Mouse (Mus musculus) forebrain, postnatal 0 days (tissue): ENCODE measurements around the gene Zfp598. TPM values are rescaled to one million over a fixed set of nuclear protein-coding genes. Genes with fewer than 3 reads are reported as not detected.

Experiments used
- ATAC-seq: fragments of 200-750 bp; cut with Nextera tagmentation; 2 replicates; pipeline ENCODE4 v1.8.0; 2017; ENCODE audit warnings: mild to moderate bottlenecking, moderate library complexity
- DNase-seq: peaks from one replicate; pipeline ENCODE4 v3.0.0-alpha.2; 2015
- H3K27ac ChIP-seq: fragments of 300-500 bp; sonication (generic); 2 replicates; pipeline ENCODE4 v1.5.1; 2014; ENCODE audit warnings: low read depth, mild to moderate bottlenecking, antibody characterized with exemption, low read length, moderate library complexity, mixed read lengths
- H3K27me3 ChIP-seq: fragments of 300-500 bp; sonication (generic); 2 replicates; pipeline ENCODE4 v1.6.1; 2014; ENCODE audit warnings: mild to moderate bottlenecking, low read length, mixed read lengths; ENCODE audit not compliant: insufficient read depth
- H3K36me3 ChIP-seq: fragments of 300-500 bp; sonication (generic); 2 replicates; pipeline ENCODE4 v1.6.1; 2014; ENCODE audit warnings: mild to moderate bottlenecking, moderate library complexity; ENCODE audit not compliant: insufficient read depth
- H3K4me1 ChIP-seq: fragments of 300-500 bp; sonication (generic); 2 replicates; pipeline ENCODE4 v1.6.1; 2014; ENCODE audit warnings: antibody characterized with exemption; ENCODE audit not compliant: insufficient read depth
- H3K4me2 ChIP-seq: fragments of 300-500 bp; sonication (generic); 2 replicates; pipeline ENCODE4 v1.6.1; 2014; ENCODE audit warnings: low read depth, mild to moderate bottlenecking, moderate library complexity
- H3K4me3 ChIP-seq: fragments of 300-500 bp; sonication (generic); 2 replicates; pipeline ENCODE4 v1.5.1; 2014; ENCODE audit warnings: low read depth, low read length, mixed read lengths
- H3K9ac ChIP-seq: fragments of 300-500 bp; sonication (generic); 2 replicates; pipeline ENCODE4 v1.6.1; 2014; ENCODE audit warnings: mild to moderate bottlenecking
- H3K9me3 ChIP-seq: fragments of 300-500 bp; sonication (generic); 2 replicates; pipeline ENCODE4 v1.6.1; 2016; ENCODE audit warnings: low read length
- CTCF ChIP-seq: sonication (generic); IDR thresholded peaks from 2 replicates; pipeline ENCODE4 v1.5.1; 2016; ENCODE audit warnings: antibody characterized with exemption, control low read depth, low read depth
- WGBS: fragments of 180-500 bp; shearing (Covaris S2); extraction: QIAGEN DNeasy Blood & Tissue Kit; methylation state at CpG from one replicate; pipeline ENCODE4 v1.1.7; 2014; 5-methylcytosine and 5-hydroxymethylcytosine counted together
- polyA plus RNA-seq: library from polyadenylated mRNA; unstranded; fragments of >200 nt; fragmentation: Nextera tagmentation; extraction: Ambion mirVana; gene quantifications from 2 replicates; pipeline ENCODE4 v1.2.1, GENCODE M21; 2015
- total RNA-seq: library from RNA; depleted of rRNA; stranded (reverse); fragments of >200 nt; gene quantifications from 2 replicates; pipeline ENCODE4 v1.2.3, GENCODE M21; 2014

The Zfp598 gene
- total and polyA plus RNA-seq, 2 experiments from 2014 or later = 14.6 to 41.5 TPM

GRCm38 (mm10) chr17:24671346-24671745 is 1.9 kb downstream of the Zfp598 start:
- Histone ChIP-seq H3K9me3 (no peaks in the 10 kb centered on the region), H3K4me3 (no peak overlapping the region), H3K27ac (no peak overlapping the region), H3K36me3 (no peaks in the 10 kb centered on the region), H3K4me1 (peaks cover 15% of the 10 kb centered on the region), H3K9ac (no peak overlapping the region), H3K4me2 (peak overlapping the region; percentile 67; the same call in 1 of the 2 replicates), H3K27me3 (no peaks in the 10 kb centered on the region)
- 76% methylated on average over 5 of the region's 5 CpGs for WGBS
- no peak for ATAC-seq
- TF ChIP-seq CTCF = no peak
- no peak for DNase-seq

GRCm38 (mm10) chr17:24672141-24672540 is 2.7 kb downstream of the Zfp598 start:
- Histone ChIP-seq H3K27me3 (no peaks in the 10 kb centered on the region), H3K4me3 (no peak overlapping the region), H3K4me1 (peaks cover 15% of the 10 kb centered on the region), H3K36me3 (peaks cover 7% of the 10 kb centered on the region), H3K4me2 (no peak overlapping the region), H3K27ac (no peak overlapping the region), H3K9me3 (no peaks in the 10 kb centered on the region), H3K9ac (no peak overlapping the region)
- no peak for DNase-seq
- ATAC-seq = no peak
- WGBS = 37% methylated on average over 5 of the region's 5 CpGs
- TF ChIP-seq CTCF = no peak

- TF ChIP-seq CTCF = no peak
- H3K27ac ChIP-seq = no peak overlapping the region
- DNase-seq (no peak), ATAC-seq (no peak)
- H3K9ac ChIP-seq = no peak overlapping the region
- no peak overlapping the region for H3K4me2 ChIP-seq
- H3K4me1 ChIP-seq = peaks cover 9% of the 10 kb centered on the region; the same call in 1 of the 2 replicates
- WGBS = 65% methylated on average over 7 of the region's 7 CpGs
- H3K36me3 ChIP-seq = peaks cover 27% of the 10 kb centered on the region
- no peak overlapping the region for H3K4me3 ChIP-seq
- no peaks in the 10 kb centered on the region for H3K27me3 ChIP-seq
- H3K9me3 ChIP-seq = no peaks in the 10 kb centered on the region
Observed at GRCm38 (mm10) chr17:24674277-24674676, 4.8 kb downstream of the Zfp598 start.

- Histone ChIP-seq H3K9ac (no peak overlapping the region), H3K4me2 (no peak overlapping the region), H3K9me3 (no peaks in the 10 kb centered on the region), H3K27me3 (no peaks in the 10 kb centered on the region), H3K4me3 (no peak overlapping the region), H3K4me1 (peaks cover under 1% of the 10 kb centered on the region; the same call in 1 of the 2 replicates), H3K36me3 (peaks cover 46% of the 10 kb centered on the region), H3K27ac (no peak overlapping the region)
- TF ChIP-seq CTCF = peak; percentile 81
- DNase-seq (peak; percentile 72), ATAC-seq (peak; percentile 60)
- WGBS = 49% methylated on average over 2 of the region's 2 CpGs
Observed at GRCm38 (mm10) chr17:24676187-24676586, 6.7 kb downstream of the Zfp598 start.

DNA sequence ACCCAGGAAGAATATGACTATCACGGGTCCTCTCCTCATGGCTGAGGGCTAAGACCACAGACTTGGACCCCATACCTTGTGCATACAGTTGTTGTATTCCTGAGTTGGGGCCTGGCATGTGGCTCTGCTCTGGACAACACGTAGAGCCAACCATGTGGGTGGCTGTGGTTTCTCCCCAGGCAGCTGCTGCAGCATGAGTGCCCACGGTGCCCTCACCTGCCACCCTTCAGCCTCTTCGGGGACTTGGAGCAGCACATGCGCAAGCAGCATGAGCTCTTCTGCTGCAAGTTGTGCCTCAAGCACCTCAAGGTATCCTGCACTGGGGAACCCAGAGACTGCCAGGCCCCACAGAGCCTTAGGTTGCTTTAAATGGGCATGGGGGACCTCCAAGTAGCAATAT is 7.4 kb downstream of the Zfp598 start:
- ATAC-seq = no peak
- WGBS = 93% methylated on average over 5 of the region's 5 CpGs
- TF ChIP-seq CTCF = no peak
- H3K4me3 ChIP-seq = no peak overlapping the region
- H3K4me1 ChIP-seq = no peaks in the 10 kb centered on the region
- H3K4me2 ChIP-seq = no peak overlapping the region
- H3K27me3 ChIP-seq = no peaks in the 10 kb centered on the region
- peaks cover 52% of the 10 kb centered on the region for H3K36me3 ChIP-seq
- DNase-seq = no peak
- H3K27ac ChIP-seq = no peak overlapping the region
- H3K9ac ChIP-seq = no peak overlapping the region
- H3K9me3 ChIP-seq = no peaks in the 10 kb centered on the region

GRCm38 (mm10) chr17:24677500-24678080 is 8.1 kb downstream of the Zfp598 start:
- Histone ChIP-seq H3K4me3 (no peak overlapping the region), H3K9me3 (no peaks in the 10 kb centered on the region), H3K9ac (no peak overlapping the region), H3K36me3 (peaks cover 59% of the 10 kb centered on the region), H3K27me3 (no peaks in the 10 kb centered on the region), H3K27ac (no peak overlapping the region), H3K4me1 (no peaks in the 10 kb centered on the region), H3K4me2 (no peak overlapping the region)
- DNase-seq (no peak), ATAC-seq (no peak)
- TF ChIP-seq CTCF = no peak
- 96% methylated on average over 24 of the region's 24 CpGs for WGBS

GRCm38 (mm10) chr17:24686514-24686913 is 17.0 kb downstream of the Zfp598 start:
- Histone ChIP-seq H3K4me3 (no peak overlapping the region), H3K9ac (0 out of 2 replicates have a peak overlapping the region, but pooled peaks have one; percentile 10), H3K36me3 (peaks cover 26% of the 10 kb centered on the region), H3K4me1 (peaks cover 22% of the 10 kb centered on the region), H3K27ac (no peak overlapping the region), H3K4me2 (peak overlapping the region; percentile 15; the same call in 1 of the 2 replicates), H3K27me3 (no peaks in the 10 kb centered on the region), H3K9me3 (no peaks in the 10 kb centered on the region)
- no peak for ATAC-seq
- DNase-seq = no peak
- TF ChIP-seq CTCF = no peak
- WGBS = 32% methylated on average over 16 of the region's 16 CpGs
